Mouse (Mus musculus): ENCODE results near the gene Eda. TPM values are rescaled to one million over a fixed set of nuclear protein-coding genes. Genes with fewer than 3 reads are reported as not detected.

The Eda gene
- polyA plus RNA-seq (2017; shearing (Covaris generic)): under 1 TPM in 1 of 2 experiments, not detected in 1; 0.11 TPM

GRCm38 (mm10) chrX:99975250-99975984, at the start of gene Eda:
Gene Eda, plus strand, starts transcription at chrX:99975606.
- no peak for ATAC-seq

GRCm38 (mm10) chrX:99961002-99961401, 14.4 kb upstream of the Eda start:
- ATAC-seq: no peak

- ATAC-seq: no peak
Measured at GRCm38 (mm10) chrX:99970111-99970510, 5.3 kb upstream of the Eda start.

GRCm38 (mm10) chrX:99974381-99974780, 1.0 kb upstream of the Eda start:
- no peak for ATAC-seq

GRCm38 (mm10) chrX:99974803-99975202, 603 bp upstream of the Eda start:
- ATAC-seq: no peak

- no peak for ATAC-seq
Measured at GRCm38 (mm10) chrX:99975985-99976924, 849 bp downstream of the Eda start.

- ATAC-seq: no peak
Measured at GRCm38 (mm10) chrX:99978354-99978753, 2.9 kb downstream of the Eda start.

GRCm38 (mm10) chrX:99993434-99993833, 18.0 kb downstream of the Eda start:
- no peak for ATAC-seq

- ATAC-seq: no peak
Measured at GRCm38 (mm10) chrX:99999342-99999741, 23.9 kb downstream of the Eda start.

GRCm38 (mm10) chrX:100118362-100118761, 143.0 kb downstream of the Eda start:
- no peak for ATAC-seq

- ATAC-seq: no peak
Measured at GRCm38 (mm10) chrX:100195286-100195685, 219.9 kb downstream of the Eda start.

GRCm38 (mm10) chrX:100313652-100314051, 338.2 kb downstream of the Eda start:
- no peak for ATAC-seq

- no peak for ATAC-seq
Measured at GRCm38 (mm10) chrX:100314172-100314902, 338.9 kb downstream of the Eda start.

- ATAC-seq: no peak
Measured at GRCm38 (mm10) chrX:100340687-100341086, 365.3 kb downstream of the Eda start.

- ATAC-seq: no peak
Measured at GRCm38 (mm10) chrX:100344433-100344832, 369.0 kb downstream of the Eda start.

GRCm38 (mm10) chrX:100356974-100357373, 381.6 kb downstream of the Eda start:
- no peak for ATAC-seq

GRCm38 (mm10) chrX:100389887-100390286, 414.5 kb downstream of the Eda start:
- ATAC-seq: no peak

GRCm38 (mm10) chrX:100392304-100392703, 416.9 kb downstream of the Eda start:
- no peak for ATAC-seq

GRCm38 (mm10) chrX:100394223-100394861, 418.9 kb downstream of the Eda start:
- ATAC-seq: no peak

- ATAC-seq: no peak
Measured at GRCm38 (mm10) chrX:100395026-100395425, 419.6 kb downstream of the Eda start.

- ATAC-seq: no peak
Measured at GRCm38 (mm10) chrX:100400900-100401299, 425.5 kb downstream of the Eda start.

- ATAC-seq: no peak
Measured at GRCm38 (mm10) chrX:100401657-100402056, 426.3 kb downstream of the Eda start.
